Mouse (Mus musculus): ENCODE measurements at regions not wholly inside any gene's neighbourhood (a gene's known extent, or its start where the extent isn't known, plus 50 kb on each side); places are given as distances from the start of the nearest gene placed in this dataset.

DNA sequence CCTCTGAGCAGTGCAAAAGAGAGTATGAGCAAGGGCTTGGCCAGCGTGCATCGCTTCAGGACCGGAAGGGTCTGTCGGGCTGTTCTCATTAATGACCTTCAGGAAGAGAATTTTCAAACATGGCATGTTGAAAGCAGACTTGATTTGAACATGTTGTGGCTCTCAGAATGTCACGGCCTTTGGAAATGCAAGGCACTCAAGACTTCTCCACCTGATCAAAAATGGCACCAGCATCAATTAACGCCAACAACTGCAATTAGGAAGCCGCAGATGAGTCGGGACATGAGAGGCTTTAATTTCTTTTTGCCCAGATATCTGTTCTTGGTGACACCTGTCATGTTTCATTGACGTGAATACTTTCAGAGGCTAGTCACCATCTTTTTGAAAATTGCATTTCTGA is 396.5 kb downstream of the Rnd3 start:
- Histone ChIP-seq H3K27me3 (ENCODE audit: control insufficient read depth, insufficient read depth, low read length) (no peaks in the 10 kb centered on the region), H3K4me3 (ENCODE audit: low read depth, low read length) (no peak overlapping the region), H3K27ac (ENCODE audit: low read length) (no peak overlapping the region), H3K9me3 (ENCODE audit: control insufficient read depth, low read depth, low read length) (no peaks in the 10 kb centered on the region), H3K4me2 (replicated peaks; ENCODE audit: low read depth, low read length) (no peak overlapping the region), H3K9ac (replicated peaks; ENCODE audit: low read depth, low read length) (no peak overlapping the region), H3K4me1 (ENCODE audit: control insufficient read depth, insufficient read depth, low read length) (no peaks in the 10 kb centered on the region), H3K36me3 (ENCODE audit: control insufficient read depth, insufficient read depth, low read length) (no peaks in the 10 kb centered on the region)
- no peak for ATAC-seq (ENCODE audit: insufficient number of reproducible peaks, insufficient read depth, low FRiP score, low read depth)
- WGBS = 84% methylated on average over 9 of the region's 9 CpGs

- no peak overlapping the region for H3K9ac ChIP-seq (replicated peaks; ENCODE audit: low read depth, low read length)
- H3K36me3 ChIP-seq (ENCODE audit: control insufficient read depth, insufficient read depth, low read length) = no peaks in the 10 kb centered on the region
- H3K27ac ChIP-seq (ENCODE audit: low read length) = no peak overlapping the region
- no peak overlapping the region for H3K4me3 ChIP-seq (ENCODE audit: low read depth, low read length)
- H3K4me2 ChIP-seq (replicated peaks; ENCODE audit: low read depth, low read length) = no peak overlapping the region
- H3K27me3 ChIP-seq (ENCODE audit: control insufficient read depth, insufficient read depth, low read length) = no peaks in the 10 kb centered on the region
- H3K4me1 ChIP-seq (ENCODE audit: control insufficient read depth, insufficient read depth, low read length) = no peaks in the 10 kb centered on the region
- no peak for ATAC-seq (ENCODE audit: insufficient number of reproducible peaks, insufficient read depth, low FRiP score, low read depth)
- no peaks in the 10 kb centered on the region for H3K9me3 ChIP-seq (ENCODE audit: control insufficient read depth, low read depth, low read length)
- 63% methylated on average over 5 of the region's 5 CpGs for WGBS
These were observed 398.1 kb downstream of the Rnd3 start for GRCm38 (mm10) chr2:50750799-50751198.

GRCm38 (mm10) chr2:50744625-50745214 is 404.2 kb downstream of the Rnd3 start:
- Histone ChIP-seq H3K4me2 (replicated peaks; ENCODE audit: low read depth, low read length) (no peak overlapping the region), H3K4me3 (ENCODE audit: low read depth, low read length) (no peak overlapping the region), H3K9ac (replicated peaks; ENCODE audit: low read depth, low read length) (no peak overlapping the region), H3K27me3 (ENCODE audit: control insufficient read depth, insufficient read depth, low read length) (no peaks in the 10 kb centered on the region), H3K4me1 (ENCODE audit: control insufficient read depth, insufficient read depth, low read length) (no peaks in the 10 kb centered on the region), H3K36me3 (ENCODE audit: control insufficient read depth, insufficient read depth, low read length) (no peaks in the 10 kb centered on the region), H3K27ac (ENCODE audit: low read length) (no peak overlapping the region), H3K9me3 (ENCODE audit: control insufficient read depth, low read depth, low read length) (no peaks in the 10 kb centered on the region)
- WGBS = 87% methylated on average over 13 of the region's 13 CpGs
- ATAC-seq (ENCODE audit: insufficient number of reproducible peaks, insufficient read depth, low FRiP score, low read depth) = no peak

GRCm38 (mm10) chr2:50743785-50744258 is 405.1 kb downstream of the Rnd3 start:
- no peaks in the 10 kb centered on the region for H3K4me1 ChIP-seq (ENCODE audit: control insufficient read depth, insufficient read depth, low read length)
- H3K27me3 ChIP-seq (ENCODE audit: control insufficient read depth, insufficient read depth, low read length) = no peaks in the 10 kb centered on the region
- peak; percentile 42; the same call in 1 of the 2 replicates for ATAC-seq (ENCODE audit: insufficient number of reproducible peaks, insufficient read depth, low FRiP score, low read depth)
- H3K27ac ChIP-seq (ENCODE audit: low read length) = no peak overlapping the region
- H3K4me2 ChIP-seq (replicated peaks; ENCODE audit: low read depth, low read length) = no peak overlapping the region
- no peak overlapping the region for H3K4me3 ChIP-seq (ENCODE audit: low read depth, low read length)
- H3K36me3 ChIP-seq (ENCODE audit: control insufficient read depth, insufficient read depth, low read length) = no peaks in the 10 kb centered on the region
- WGBS = 98% methylated on average over 3 of the region's 3 CpGs
- no peak overlapping the region for H3K9ac ChIP-seq (replicated peaks; ENCODE audit: low read depth, low read length)
- no peaks in the 10 kb centered on the region for H3K9me3 ChIP-seq (ENCODE audit: control insufficient read depth, low read depth, low read length)

GRCm38 (mm10) chr2:50742421-50742820 is 406.5 kb downstream of the Rnd3 start:
- no peak overlapping the region for H3K9ac ChIP-seq (replicated peaks; ENCODE audit: low read depth, low read length)
- H3K27ac ChIP-seq (ENCODE audit: low read length) = no peak overlapping the region
- no peak overlapping the region for H3K4me3 ChIP-seq (ENCODE audit: low read depth, low read length)
- no peaks in the 10 kb centered on the region for H3K27me3 ChIP-seq (ENCODE audit: control insufficient read depth, insufficient read depth, low read length)
- WGBS = 48% methylated on average over 2 of the region's 2 CpGs
- H3K4me1 ChIP-seq (ENCODE audit: control insufficient read depth, insufficient read depth, low read length) = no peaks in the 10 kb centered on the region
- H3K4me2 ChIP-seq (replicated peaks; ENCODE audit: low read depth, low read length) = no peak overlapping the region
- no peaks in the 10 kb centered on the region for H3K9me3 ChIP-seq (ENCODE audit: control insufficient read depth, low read depth, low read length)
- H3K36me3 ChIP-seq (ENCODE audit: control insufficient read depth, insufficient read depth, low read length) = no peaks in the 10 kb centered on the region
- ATAC-seq (ENCODE audit: insufficient number of reproducible peaks, insufficient read depth, low FRiP score, low read depth) = no peak

GRCm38 (mm10) chr2:50741337-50741736 is 407.6 kb downstream of the Rnd3 start:
- no peak for ATAC-seq (ENCODE audit: insufficient number of reproducible peaks, insufficient read depth, low FRiP score, low read depth)
- no peaks in the 10 kb centered on the region for H3K27me3 ChIP-seq (ENCODE audit: control insufficient read depth, insufficient read depth, low read length)
- H3K36me3 ChIP-seq (ENCODE audit: control insufficient read depth, insufficient read depth, low read length) = no peaks in the 10 kb centered on the region
- H3K4me3 ChIP-seq (ENCODE audit: low read depth, low read length) = no peak overlapping the region
- H3K4me1 ChIP-seq (ENCODE audit: control insufficient read depth, insufficient read depth, low read length) = no peaks in the 10 kb centered on the region
- H3K27ac ChIP-seq (ENCODE audit: low read length) = no peak overlapping the region
- no peak overlapping the region for H3K9ac ChIP-seq (replicated peaks; ENCODE audit: low read depth, low read length)
- no peak overlapping the region for H3K4me2 ChIP-seq (replicated peaks; ENCODE audit: low read depth, low read length)
- WGBS = 81% methylated on average over 2 of the region's 2 CpGs
- no peaks in the 10 kb centered on the region for H3K9me3 ChIP-seq (ENCODE audit: control insufficient read depth, low read depth, low read length)

- no peak for ATAC-seq (ENCODE audit: insufficient number of reproducible peaks, insufficient read depth, low FRiP score, low read depth)
These were observed 409.3 kb downstream of the Rnd3 start for GRCm38 (mm10) chr2:50739599-50739979.

DNA sequence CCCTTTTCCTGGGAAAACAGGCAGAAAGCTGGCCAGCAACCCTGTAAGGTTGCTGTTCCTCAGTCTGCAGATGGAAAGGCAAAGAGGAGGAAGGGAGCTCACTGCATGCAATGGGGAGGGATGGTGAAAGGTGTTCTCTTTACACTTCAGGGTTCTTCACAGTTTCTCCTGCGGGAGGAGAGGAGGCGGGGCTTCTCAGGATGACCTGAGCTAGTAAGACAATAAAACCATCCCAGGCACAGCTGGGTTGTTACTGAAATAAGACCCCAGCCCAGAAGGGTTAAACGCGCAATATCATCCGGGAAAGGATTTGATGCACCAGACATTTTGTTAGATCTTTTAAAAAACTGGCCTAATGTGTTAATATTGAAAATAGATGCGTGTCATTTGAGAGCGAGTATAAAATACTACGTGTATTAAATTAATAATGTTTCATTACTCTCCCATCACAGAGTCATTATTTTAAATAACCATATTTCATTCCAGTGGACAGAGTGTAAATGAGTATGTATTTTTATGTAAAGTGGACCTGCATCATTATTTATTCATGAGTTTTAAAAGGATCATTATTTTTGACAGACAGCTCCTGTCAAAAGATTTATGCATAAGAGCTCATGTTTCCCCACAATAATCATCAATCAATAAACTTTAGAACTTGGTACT is 409.8 kb downstream of the Rnd3 start:
- H3K27ac ChIP-seq (ENCODE audit: low read length) = no peak overlapping the region
- H3K4me1 ChIP-seq (ENCODE audit: control insufficient read depth, insufficient read depth, low read length) = no peaks in the 10 kb centered on the region
- no peaks in the 10 kb centered on the region for H3K9me3 ChIP-seq (ENCODE audit: control insufficient read depth, low read depth, low read length)
- WGBS = 67% methylated on average over 8 of the region's 8 CpGs
- no peak overlapping the region for H3K9ac ChIP-seq (replicated peaks; ENCODE audit: low read depth, low read length)
- H3K4me2 ChIP-seq (replicated peaks; ENCODE audit: low read depth, low read length) = no peak overlapping the region
- no peak overlapping the region for H3K4me3 ChIP-seq (ENCODE audit: low read depth, low read length)
- H3K27me3 ChIP-seq (ENCODE audit: control insufficient read depth, insufficient read depth, low read length) = no peaks in the 10 kb centered on the region
- no peak for ATAC-seq (ENCODE audit: insufficient number of reproducible peaks, insufficient read depth, low FRiP score, low read depth)
- H3K36me3 ChIP-seq (ENCODE audit: control insufficient read depth, insufficient read depth, low read length) = no peaks in the 10 kb centered on the region

More at GRCm38 (mm10) chr2:50739599-50739979, 409.3 kb downstream of the Rnd3 start:
- no peaks in the 10 kb centered on the region for H3K9me3 ChIP-seq (ENCODE audit: control insufficient read depth, low read depth, low read length)
- H3K4me3 ChIP-seq (ENCODE audit: low read depth, low read length) = no peak overlapping the region
- no peaks in the 10 kb centered on the region for H3K4me1 ChIP-seq (ENCODE audit: control insufficient read depth, insufficient read depth, low read length)
- H3K27ac ChIP-seq (ENCODE audit: low read length) = no peak overlapping the region
- H3K27me3 ChIP-seq (ENCODE audit: control insufficient read depth, insufficient read depth, low read length) = no peaks in the 10 kb centered on the region
- 84% methylated on average over 8 of the region's 8 CpGs for WGBS
- no peaks in the 10 kb centered on the region for H3K36me3 ChIP-seq (ENCODE audit: control insufficient read depth, insufficient read depth, low read length)
- no peak overlapping the region for H3K9ac ChIP-seq (replicated peaks; ENCODE audit: low read depth, low read length)
- H3K4me2 ChIP-seq (replicated peaks; ENCODE audit: low read depth, low read length) = no peak overlapping the region

DNA sequence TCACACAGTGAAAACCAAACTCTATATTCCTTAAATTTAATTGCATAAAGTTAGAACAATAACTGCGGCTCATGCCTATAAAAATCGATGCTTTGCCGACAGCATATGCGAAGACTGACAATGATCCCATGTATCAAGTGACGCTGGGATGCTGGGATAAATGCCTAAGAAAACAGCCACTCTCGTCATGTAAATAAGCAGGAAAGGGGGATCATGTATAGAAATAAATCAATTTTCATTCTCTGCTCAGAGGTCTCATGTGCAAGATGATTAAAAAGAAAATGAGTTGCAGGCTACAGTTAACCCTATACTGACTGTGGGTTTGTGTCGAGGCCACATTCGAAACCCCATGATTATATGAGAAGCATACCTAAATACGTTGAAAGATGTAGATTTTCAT is 411.2 kb downstream of the Rnd3 start:
- Histone ChIP-seq H3K36me3 (ENCODE audit: control insufficient read depth, insufficient read depth, low read length) (no peaks in the 10 kb centered on the region), H3K4me2 (replicated peaks; ENCODE audit: low read depth, low read length) (no peak overlapping the region), H3K9me3 (ENCODE audit: control insufficient read depth, low read depth, low read length) (no peaks in the 10 kb centered on the region), H3K27ac (ENCODE audit: low read length) (no peak overlapping the region), H3K9ac (replicated peaks; ENCODE audit: low read depth, low read length) (no peak overlapping the region), H3K4me1 (ENCODE audit: control insufficient read depth, insufficient read depth, low read length) (no peaks in the 10 kb centered on the region), H3K27me3 (ENCODE audit: control insufficient read depth, insufficient read depth, low read length) (no peaks in the 10 kb centered on the region), H3K4me3 (ENCODE audit: low read depth, low read length) (no peak overlapping the region)
- no peak for ATAC-seq (ENCODE audit: insufficient number of reproducible peaks, insufficient read depth, low FRiP score, low read depth)
- WGBS = 71% methylated on average over 9 of the region's 9 CpGs
